Mouse (Mus musculus): Measurements from ENCODE around the gene Atg5. TPM values are rescaled to one million over a fixed set of nuclear protein-coding genes. Genes with fewer than 3 reads are reported as not detected.

Gene Atg5
- polyA plus RNA-seq, 1 experiment from 2014 or later: 47.3 TPM

GRCm38 (mm10) chr10:44378403-44378802 is 110.2 kb downstream of the Atg5 start:
- ATAC-seq (ENCODE audit: low FRiP score): no peak
- peaks cover 16% of the 10 kb centered on the region for H3K4me1 ChIP-seq
- no peak overlapping the region for H3K4me3 ChIP-seq (replicated peaks)
- 69% methylated on average over 5 of the region's 5 CpGs for WGBS
- no peak overlapping the region for H3K9ac ChIP-seq (replicated peaks)
- H3K9me3 ChIP-seq (replicated peaks): no peaks in the 10 kb centered on the region
- H3K27ac ChIP-seq (replicated peaks): no peak overlapping the region
- H3K36me3 ChIP-seq: no peaks in the 10 kb centered on the region
- no peaks in the 10 kb centered on the region for H3K27me3 ChIP-seq (replicated peaks)
- no peak overlapping the region for H3K4me2 ChIP-seq

- H3K27ac ChIP-seq (replicated peaks): no peak overlapping the region
- H3K27me3 ChIP-seq (replicated peaks): no peaks in the 10 kb centered on the region
- peaks cover 16% of the 10 kb centered on the region for H3K4me1 ChIP-seq
- no peaks in the 10 kb centered on the region for H3K36me3 ChIP-seq
- H3K4me3 ChIP-seq (replicated peaks): no peak overlapping the region
- H3K9ac ChIP-seq (replicated peaks): no peak overlapping the region
- 54% methylated on average over 20 of the region's 20 CpGs for WGBS
- H3K9me3 ChIP-seq (replicated peaks): no peaks in the 10 kb centered on the region
- 0 out of 2 replicates have a peak overlapping the region, but pooled peaks have one; percentile 5 for H3K4me2 ChIP-seq
- no peak; the same call in 1 of the 2 replicates for ATAC-seq (ENCODE audit: low FRiP score)
Observed at GRCm38 (mm10) chr10:44380476-44381208, 112.5 kb downstream of the Atg5 start.

- WGBS: 24% methylated on average over 3 of the region's 3 CpGs
- peak; percentile 43; the same call in 1 of the 2 replicates for ATAC-seq (ENCODE audit: low FRiP score)
- Histone ChIP-seq H3K4me3 (replicated peaks) (no peak overlapping the region), H3K4me1 (peaks cover 16% of the 10 kb centered on the region), H3K4me2 (no peak overlapping the region), H3K9me3 (replicated peaks) (no peaks in the 10 kb centered on the region), H3K27me3 (replicated peaks) (no peaks in the 10 kb centered on the region), H3K27ac (replicated peaks) (peak overlapping the region; percentile 54), H3K36me3 (no peaks in the 10 kb centered on the region), H3K9ac (replicated peaks) (no peak overlapping the region)
Observed at GRCm38 (mm10) chr10:44381397-44381796, 113.2 kb downstream of the Atg5 start.

GRCm38 (mm10) chr10:44381948-44382347 is 113.8 kb downstream of the Atg5 start:
- no peak overlapping the region for H3K4me2 ChIP-seq
- no peak overlapping the region for H3K9ac ChIP-seq (replicated peaks)
- no peaks in the 10 kb centered on the region for H3K9me3 ChIP-seq (replicated peaks)
- H3K4me1 ChIP-seq: peaks cover 16% of the 10 kb centered on the region
- no peaks in the 10 kb centered on the region for H3K27me3 ChIP-seq (replicated peaks)
- 87% methylated on average over 12 of the region's 12 CpGs for WGBS
- ATAC-seq (ENCODE audit: low FRiP score): no peak
- H3K4me3 ChIP-seq (replicated peaks): no peak overlapping the region
- H3K36me3 ChIP-seq: no peaks in the 10 kb centered on the region
- peak overlapping the region; percentile 54; the same call in 1 of the 2 replicates for H3K27ac ChIP-seq (replicated peaks)

- H3K27me3 ChIP-seq (replicated peaks): no peaks in the 10 kb centered on the region
- no peaks in the 10 kb centered on the region for H3K9me3 ChIP-seq (replicated peaks)
- no peaks in the 10 kb centered on the region for H3K36me3 ChIP-seq
- H3K4me2 ChIP-seq: no peak overlapping the region
- no peak overlapping the region for H3K4me3 ChIP-seq (replicated peaks)
- no peak overlapping the region for H3K27ac ChIP-seq (replicated peaks)
- ATAC-seq (ENCODE audit: low FRiP score): no peak
- no peak overlapping the region for H3K9ac ChIP-seq (replicated peaks)
- 56% methylated on average over 10 of the region's 10 CpGs for WGBS
- H3K4me1 ChIP-seq: peaks cover 16% of the 10 kb centered on the region
Observed at GRCm38 (mm10) chr10:44383213-44383612, 115.1 kb downstream of the Atg5 start.

- Histone ChIP-seq H3K9ac (replicated peaks) (no peak overlapping the region), H3K36me3 (no peaks in the 10 kb centered on the region), H3K4me1 (peaks cover 15% of the 10 kb centered on the region), H3K27me3 (replicated peaks) (no peaks in the 10 kb centered on the region), H3K9me3 (replicated peaks) (no peaks in the 10 kb centered on the region), H3K27ac (replicated peaks) (no peak overlapping the region), H3K4me3 (replicated peaks) (no peak overlapping the region), H3K4me2 (no peak overlapping the region)
- WGBS: 65% methylated on average over 5 of the region's 5 CpGs
- peak; percentile 48; the same call in 1 of the 2 replicates for ATAC-seq (ENCODE audit: low FRiP score)
Observed at GRCm38 (mm10) chr10:44385227-44385626, 117.1 kb downstream of the Atg5 start.

- Histone ChIP-seq H3K36me3 (no peaks in the 10 kb centered on the region), H3K27ac (replicated peaks) (no peak overlapping the region), H3K4me1 (no peaks in the 10 kb centered on the region), H3K9me3 (replicated peaks) (no peaks in the 10 kb centered on the region), H3K4me3 (replicated peaks) (no peak overlapping the region), H3K9ac (replicated peaks) (no peak overlapping the region), H3K4me2 (no peak overlapping the region), H3K27me3 (replicated peaks) (no peaks in the 10 kb centered on the region)
- ATAC-seq (ENCODE audit: low FRiP score): no peak
- 85% methylated on average over 11 of the region's 11 CpGs for WGBS
Observed at GRCm38 (mm10) chr10:44388706-44389233, 120.6 kb downstream of the Atg5 start.

GRCm38 (mm10) chr10:44390286-44390685 is 122.1 kb downstream of the Atg5 start:
- Histone ChIP-seq H3K4me3 (replicated peaks) (no peak overlapping the region), H3K9ac (replicated peaks) (no peak overlapping the region), H3K27me3 (replicated peaks) (no peaks in the 10 kb centered on the region), H3K36me3 (no peaks in the 10 kb centered on the region), H3K9me3 (replicated peaks) (no peaks in the 10 kb centered on the region), H3K4me1 (no peaks in the 10 kb centered on the region), H3K4me2 (no peak overlapping the region), H3K27ac (replicated peaks) (no peak overlapping the region)
- 81% methylated on average over 5 of the region's 5 CpGs for WGBS
- no peak for ATAC-seq (ENCODE audit: low FRiP score)

GRCm38 (mm10) chr10:44391509-44392290 is 123.5 kb downstream of the Atg5 start:
- no peak for ATAC-seq (ENCODE audit: low FRiP score)

GRCm38 (mm10) chr10:44392855-44393254 is 124.7 kb downstream of the Atg5 start:
- 90% methylated on average over 8 of the region's 8 CpGs for WGBS
- no peak for ATAC-seq (ENCODE audit: low FRiP score)
- H3K27ac ChIP-seq (replicated peaks): no peak overlapping the region
- H3K9ac ChIP-seq (replicated peaks): no peak overlapping the region
- no peak overlapping the region for H3K4me2 ChIP-seq
- no peaks in the 10 kb centered on the region for H3K27me3 ChIP-seq (replicated peaks)
- H3K36me3 ChIP-seq: no peaks in the 10 kb centered on the region
- no peaks in the 10 kb centered on the region for H3K9me3 ChIP-seq (replicated peaks)
- H3K4me1 ChIP-seq: no peaks in the 10 kb centered on the region
- H3K4me3 ChIP-seq (replicated peaks): no peak overlapping the region

More at GRCm38 (mm10) chr10:44391509-44392290, 123.5 kb downstream of the Atg5 start:
- H3K4me3 ChIP-seq (replicated peaks): no peak overlapping the region
- H3K27ac ChIP-seq (replicated peaks): no peak overlapping the region
- no peaks in the 10 kb centered on the region for H3K4me1 ChIP-seq
- no peaks in the 10 kb centered on the region for H3K36me3 ChIP-seq
- H3K9ac ChIP-seq (replicated peaks): no peak overlapping the region
- no peaks in the 10 kb centered on the region for H3K27me3 ChIP-seq (replicated peaks)
- WGBS: 50% methylated on average over 12 of the region's 12 CpGs
- H3K9me3 ChIP-seq (replicated peaks): no peaks in the 10 kb centered on the region
- H3K4me2 ChIP-seq: no peak overlapping the region

- no peak overlapping the region for H3K4me3 ChIP-seq (replicated peaks)
- no peak overlapping the region for H3K27ac ChIP-seq (replicated peaks)
- H3K27me3 ChIP-seq (replicated peaks): no peaks in the 10 kb centered on the region
- no peaks in the 10 kb centered on the region for H3K36me3 ChIP-seq
- no peak overlapping the region for H3K9ac ChIP-seq (replicated peaks)
- 23% methylated on average over 3 of the region's 3 CpGs for whole genome bisulfite sequencing
- H3K4me2 ChIP-seq: no peak overlapping the region
- no peaks in the 10 kb centered on the region for H3K9me3 ChIP-seq (replicated peaks)
- H3K4me1 ChIP-seq: no peaks in the 10 kb centered on the region
- ATAC-seq (ENCODE audit: low FRiP score): no peak
Observed at GRCm38 (mm10) chr10:44400119-44400518, 132.0 kb downstream of the Atg5 start.

GRCm38 (mm10) chr10:44400602-44401001 is 132.4 kb downstream of the Atg5 start:
- Histone ChIP-seq H3K4me1 (no peaks in the 10 kb centered on the region), H3K9ac (replicated peaks) (no peak overlapping the region), H3K27ac (replicated peaks) (no peak overlapping the region), H3K27me3 (replicated peaks) (no peaks in the 10 kb centered on the region), H3K9me3 (replicated peaks) (no peaks in the 10 kb centered on the region), H3K36me3 (no peaks in the 10 kb centered on the region), H3K4me2 (no peak overlapping the region), H3K4me3 (replicated peaks) (no peak overlapping the region)
- ATAC-seq (ENCODE audit: low FRiP score): no peak
- WGBS: 31% methylated on average over 13 of the region's 13 CpGs
